ENCODE assay signal across 9 mouse cellular contexts in genomic region chr11:106026465-106027151, GRCm38 (mm10). TPM values are rescaled to one million over a fixed set of nuclear protein-coding genes. Genes with fewer than 3 reads are reported as not detected.
A peak's percentile ranks its signal among the peaks of the same experiment; 100 is the strongest.
DNase-seq lines count a peak whose midpoint lies in the region; ATAC-seq lines count a peak whose summit lies in the region.
"Had no signal": no experiment of that assay in that cellular context is flagged by ENCODE, and none has a peak within 500 bp of the region (broad histone marks: within the 10 kb centered on the region; RNA-seq: fewer than 3 reads in every experiment).

No protein-coding gene starts in this region.

- H3K27ac ChIP-seq in forebrain, embryonic 15.5 days (replicated peaks): no peak overlapping the region
- no peak overlapping the region for H3K27ac ChIP-seq in forebrain, embryonic 13.5 days
- no peak overlapping the region for H3K27ac ChIP-seq in lung, embryonic 16.5 days (ENCODE audit: low read length)
- H3K27ac ChIP-seq: limb, embryonic 13.5 days had no signal

- H3K4me2 ChIP-seq in forebrain, embryonic 15.5 days (replicated peaks): no peak overlapping the region
- H3K4me2 ChIP-seq in forebrain, embryonic 13.5 days: no peak overlapping the region
- H3K4me2 ChIP-seq in lung, embryonic 16.5 days (ENCODE audit: low read depth, low read length): no peak overlapping the region
- H3K4me2 ChIP-seq: limb, embryonic 13.5 days had no signal

- 42% methylated on average over 11 of the region's 11 CpGs for WGBS in forebrain, embryonic 15.5 days
- 42% methylated on average over 11 of the region's 11 CpGs for whole genome bisulfite sequencing in forebrain, embryonic 13.5 days
- 30% methylated on average over 10 of the region's 11 CpGs for WGBS in lung, embryonic 16.5 days

- no peaks in the 10 kb centered on the region for H3K36me3 ChIP-seq in forebrain, embryonic 15.5 days
- H3K36me3 ChIP-seq in forebrain, embryonic 13.5 days (ENCODE audit: poor library complexity, severe bottlenecking): 0 out of 2 replicates have a peak, but pooled peaks cover 4% of the 10 kb centered on the region
- H3K36me3 ChIP-seq in lung, embryonic 16.5 days (ENCODE audit: control insufficient read depth, insufficient read depth, low read length): no peaks in the 10 kb centered on the region

- no peaks in the 10 kb centered on the region for H3K27me3 ChIP-seq in forebrain, embryonic 15.5 days
- H3K27me3 ChIP-seq in forebrain, embryonic 13.5 days: peaks cover 3% of the 10 kb centered on the region; the same call in 1 of the 2 replicates
- H3K27me3 ChIP-seq in lung, embryonic 16.5 days (ENCODE audit: control insufficient read depth, insufficient read depth, low read depth, low read length): no peaks in the 10 kb centered on the region

- no peaks in the 10 kb centered on the region for H3K9me3 ChIP-seq in forebrain, embryonic 15.5 days
- H3K9me3 ChIP-seq in forebrain, embryonic 13.5 days (replicated peaks): no peaks in the 10 kb centered on the region
- H3K9me3 ChIP-seq in lung, embryonic 16.5 days (ENCODE audit: control insufficient read depth, low read length): no peaks in the 10 kb centered on the region
- H3K9me3 ChIP-seq: limb, embryonic 13.5 days had no signal

- no peak overlapping the region for H3K9ac ChIP-seq in forebrain, embryonic 15.5 days (replicated peaks)
- H3K9ac ChIP-seq in forebrain, embryonic 13.5 days: no peak overlapping the region
- H3K9ac ChIP-seq in lung, embryonic 16.5 days (ENCODE audit: low read length): no peak overlapping the region
- H3K9ac ChIP-seq: limb, embryonic 13.5 days had no signal

- no peaks in the 10 kb centered on the region for H3K4me1 ChIP-seq in forebrain, embryonic 15.5 days
- no peaks in the 10 kb centered on the region for H3K4me1 ChIP-seq in forebrain, embryonic 13.5 days
- H3K4me1 ChIP-seq in lung, embryonic 16.5 days (replicated peaks; ENCODE audit: control insufficient read depth, insufficient read depth, low read length): no peaks in the 10 kb centered on the region
- H3K4me1 ChIP-seq: limb, embryonic 13.5 days had no signal

- ATAC-seq in forebrain, embryonic 15.5 days (replicated peaks): 0 out of 2 replicates have a peak, but pooled peaks have one; percentile 16
- ATAC-seq in forebrain, embryonic 13.5 days: no peak
- ATAC-seq in activated CD4-positive, CD25-positive, alpha-beta regulatory T cell, adult 4 months: peak; percentile 72
- peak; percentile 59 for ATAC-seq in lung, embryonic 16.5 days (ENCODE audit: low read depth)

- peak; percentile 53 for DNase-seq in embryo, embryonic 10.5 days (ENCODE audit: low spot score)
- DNase-seq in heart, postnatal 4 days: peak; percentile 77
- peak; percentile 63 for DNase-seq in layer of hippocampus, adult 9-10 months (ENCODE audit: low spot score)
- peak; percentile 67 for DNase-seq in right cerebral cortex, postnatal 4 days

- H3K4me3 ChIP-seq in forebrain, embryonic 15.5 days: no peak overlapping the region
- no peak overlapping the region for H3K4me3 ChIP-seq in forebrain, embryonic 13.5 days
- H3K4me3 ChIP-seq in lung, embryonic 16.5 days (ENCODE audit: low read length): no peak overlapping the region
- H3K4me3 ChIP-seq: limb, embryonic 13.5 days had no signal

RNA-seq across cellular contexts. Expression of gene Dcaf7, which starts 10.1 kb away (rescaled TPM):
- 118 and 120 TPM in 2 replicates for polyA plus RNA-seq in forebrain, embryonic 15.5 days (2015; fragmentation: Nextera tagmentation; extraction: Ambion mirVana)
- polyA plus RNA-seq in forebrain, embryonic 13.5 days (2015; fragmentation: Nextera tagmentation; extraction: Ambion mirVana): 82.1 and 99.4 TPM in 2 replicates
- polyA plus RNA-seq in activated CD4-positive, CD25-positive, alpha-beta regulatory T cell, adult 4 months (2017; shearing (Covaris generic)): 10 to 100 TPM; 22.9 to 23.3 TPM
- 10 to 100 TPM; 60.9 to 66.5 TPM for total RNA-seq in heart, postnatal 4 days (2021)
- 58.8 and 63.4 TPM in 2 replicates for polyA plus RNA-seq in lung, embryonic 16.5 days (2015; fragmentation: Nextera tagmentation; extraction: Ambion mirVana)

RNA-seq across cellular contexts. Expression of gene Kcnh6, which starts 18.7 kb away (rescaled TPM):
- polyA plus RNA-seq in forebrain, embryonic 15.5 days (2015; fragmentation: Nextera tagmentation; extraction: Ambion mirVana): 0.57 and 0.59 TPM in 2 replicates
- 0.40 and 0.54 TPM in 2 replicates for polyA plus RNA-seq in forebrain, embryonic 13.5 days (2015; fragmentation: Nextera tagmentation; extraction: Ambion mirVana)
- not detected for polyA plus RNA-seq in activated CD4-positive, CD25-positive, alpha-beta regulatory T cell, adult 4 months (2017; shearing (Covaris generic))
- total RNA-seq in heart, postnatal 4 days (2021): under 1 TPM; 0.19 to 0.45 TPM
- polyA plus RNA-seq in lung, embryonic 16.5 days (2015; fragmentation: Nextera tagmentation; extraction: Ambion mirVana): 0.23 and 0.34 TPM in 2 replicates

RNA-seq across cellular contexts. Expression of gene Ace3, which starts 32.1 kb away (rescaled TPM):
- 0.08 TPM in 1 of 2 replicates, not detected in the other for polyA plus RNA-seq in forebrain, embryonic 15.5 days (2015; fragmentation: Nextera tagmentation; extraction: Ambion mirVana)
- not detected in 2 replicates for polyA plus RNA-seq in forebrain, embryonic 13.5 days (2015; fragmentation: Nextera tagmentation; extraction: Ambion mirVana)
- polyA plus RNA-seq in activated CD4-positive, CD25-positive, alpha-beta regulatory T cell, adult 4 months (2017; shearing (Covaris generic)): not detected
- total RNA-seq in heart, postnatal 4 days (2021): not detected
- 0.34 and 0.45 TPM in 2 replicates for polyA plus RNA-seq in lung, embryonic 16.5 days (2015; fragmentation: Nextera tagmentation; extraction: Ambion mirVana)
- polyA plus RNA-seq: limb, embryonic 13.5 days had no signal

RNA-seq across cellular contexts. Expression of gene Taco1, which starts 39.3 kb away (rescaled TPM):
- polyA plus RNA-seq in forebrain, embryonic 15.5 days (2015; fragmentation: Nextera tagmentation; extraction: Ambion mirVana): 7.2 and 7.3 TPM in 2 replicates
- 8.9 and 9.6 TPM in 2 replicates for polyA plus RNA-seq in forebrain, embryonic 13.5 days (2015; fragmentation: Nextera tagmentation; extraction: Ambion mirVana)
- polyA plus RNA-seq in activated CD4-positive, CD25-positive, alpha-beta regulatory T cell, adult 4 months (2017; shearing (Covaris generic)): 10 to 100 TPM; 11.8 to 13.2 TPM
- total RNA-seq in heart, postnatal 4 days (2021): 10 to 100 TPM; 41.1 to 41.5 TPM
- 8.6 and 10.4 TPM in 2 replicates for polyA plus RNA-seq in lung, embryonic 16.5 days (2015; fragmentation: Nextera tagmentation; extraction: Ambion mirVana)

RNA-seq across cellular contexts. Expression of gene Map3k3, which starts 57.8 kb away (rescaled TPM):
- polyA plus RNA-seq in forebrain, embryonic 15.5 days (2015; fragmentation: Nextera tagmentation; extraction: Ambion mirVana): 14.2 TPM in 2 replicates
- 9.5 and 11.9 TPM in 2 replicates for polyA plus RNA-seq in forebrain, embryonic 13.5 days (2015; fragmentation: Nextera tagmentation; extraction: Ambion mirVana)
- polyA plus RNA-seq in activated CD4-positive, CD25-positive, alpha-beta regulatory T cell, adult 4 months (2017; shearing (Covaris generic)): 10 to 100 TPM; 14.8 to 21.2 TPM
- total RNA-seq in heart, postnatal 4 days (2021): 10 to 100 TPM; 55.6 to 55.8 TPM
- 13.9 and 15.8 TPM in 2 replicates for polyA plus RNA-seq in lung, embryonic 16.5 days (2015; fragmentation: Nextera tagmentation; extraction: Ambion mirVana)
